Mouse (Mus musculus) MEL-GATA-1-ER (cell line): Measurements from ENCODE around the gene Chst10.

Experiments
- DNase-seq: peaks from one replicate; pipeline ENCODE4 v3.0.0-alpha.2; 2012; ENCODE audit warnings: low read depth; ENCODE audit errors: extremely low read depth

The Chst10 gene

DNA sequence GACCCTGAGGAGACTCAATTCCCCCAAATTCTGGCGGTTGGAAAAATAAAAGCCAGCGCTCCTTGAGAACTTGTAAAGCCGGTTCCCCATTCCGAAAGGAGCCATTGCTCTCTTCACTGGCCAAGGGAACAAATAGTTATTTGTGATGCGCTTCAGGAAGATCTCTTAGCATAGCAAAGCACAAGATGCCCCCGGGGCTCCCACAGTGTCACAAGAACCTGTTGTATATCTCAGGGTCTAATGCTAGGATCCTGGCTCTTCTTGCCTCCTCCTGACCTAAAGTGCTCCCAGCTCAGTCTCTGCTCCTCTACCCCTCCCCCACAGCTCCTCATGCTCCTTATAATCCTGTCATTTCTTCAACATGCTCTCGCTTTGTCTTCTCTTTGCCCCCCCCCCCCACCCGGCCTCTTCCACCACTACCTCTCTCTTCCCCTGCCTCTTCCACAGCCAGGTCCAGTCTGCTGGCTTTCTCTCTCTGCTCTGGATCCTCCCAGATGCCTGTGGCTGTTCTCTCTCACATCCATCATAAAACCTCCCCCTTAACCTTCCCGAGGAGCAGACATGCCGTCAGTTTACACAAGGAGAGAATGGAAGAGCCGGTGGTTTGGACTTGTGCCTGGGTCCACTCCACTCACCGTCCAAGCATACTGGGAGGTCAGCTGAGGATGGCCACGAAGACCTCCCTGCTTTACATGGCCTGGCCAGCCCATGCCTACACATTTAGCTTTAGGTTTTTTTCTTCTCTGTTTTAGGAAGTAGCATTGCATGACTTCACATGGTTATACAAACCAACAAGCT lies 28.4 kb downstream of the Chst10 start:
- no peak for DNase-seq

DNA sequence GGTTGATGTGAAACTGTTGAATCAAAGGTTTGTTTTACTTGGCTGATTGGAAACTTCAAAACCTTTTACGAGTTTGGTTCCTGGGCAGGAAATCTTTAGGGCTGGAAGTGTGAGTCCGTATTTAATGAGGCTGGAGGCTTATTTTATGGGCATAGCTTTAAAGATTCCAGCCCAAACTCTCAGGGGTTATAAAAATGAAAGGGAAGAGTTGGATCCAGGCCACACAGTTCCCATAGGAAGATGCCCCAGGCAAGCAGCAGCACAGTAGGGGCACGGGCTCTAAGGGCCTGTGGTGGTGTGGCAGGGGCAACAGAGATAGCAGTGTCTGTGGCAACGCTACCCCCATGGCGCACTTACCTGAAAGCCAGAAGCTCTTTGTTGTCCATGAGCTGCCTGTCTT lies 31.7 kb downstream of the Chst10 start:
- no peak for DNase-seq

DNA sequence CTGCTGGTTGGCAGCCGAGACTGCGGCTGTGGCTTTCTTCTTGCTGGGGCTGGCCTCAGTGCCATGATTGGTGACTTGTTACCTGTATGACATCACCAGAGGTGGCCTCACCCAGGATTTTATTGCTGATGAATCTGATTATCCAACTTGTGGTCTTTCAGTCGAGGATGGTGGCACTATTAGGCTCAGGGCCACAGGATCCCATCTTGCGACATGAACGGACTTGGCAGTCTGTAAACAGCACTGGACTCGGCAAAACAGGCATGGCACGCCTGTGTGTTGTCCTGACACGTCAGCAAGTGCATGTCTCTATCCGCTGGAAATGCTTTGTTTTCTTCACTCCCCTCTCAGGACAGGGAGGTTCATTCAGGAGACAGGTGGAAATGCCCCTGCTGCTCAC lies 33.6 kb downstream of the Chst10 start:
- no peak for DNase-seq

DNA sequence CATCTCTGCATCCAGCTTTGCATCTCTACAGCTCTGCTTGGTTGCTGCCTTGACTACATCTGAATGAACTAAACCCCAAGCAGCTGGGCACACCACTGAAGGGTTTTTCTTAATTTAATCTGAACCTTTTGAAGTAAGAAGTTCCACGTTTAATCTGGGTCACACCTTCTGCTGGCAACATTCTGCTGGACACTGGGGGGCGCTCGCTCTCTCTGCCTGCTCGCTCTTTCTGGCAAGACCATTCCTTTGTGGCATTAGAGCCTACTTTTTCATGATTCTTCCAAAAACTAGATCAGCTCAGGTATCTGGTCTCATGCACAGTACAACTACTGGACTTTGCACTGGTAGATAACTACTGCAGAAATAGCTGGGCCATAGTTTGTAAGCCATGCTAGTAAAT lies 35.7 kb downstream of the Chst10 start:
- no peak for DNase-seq

DNA sequence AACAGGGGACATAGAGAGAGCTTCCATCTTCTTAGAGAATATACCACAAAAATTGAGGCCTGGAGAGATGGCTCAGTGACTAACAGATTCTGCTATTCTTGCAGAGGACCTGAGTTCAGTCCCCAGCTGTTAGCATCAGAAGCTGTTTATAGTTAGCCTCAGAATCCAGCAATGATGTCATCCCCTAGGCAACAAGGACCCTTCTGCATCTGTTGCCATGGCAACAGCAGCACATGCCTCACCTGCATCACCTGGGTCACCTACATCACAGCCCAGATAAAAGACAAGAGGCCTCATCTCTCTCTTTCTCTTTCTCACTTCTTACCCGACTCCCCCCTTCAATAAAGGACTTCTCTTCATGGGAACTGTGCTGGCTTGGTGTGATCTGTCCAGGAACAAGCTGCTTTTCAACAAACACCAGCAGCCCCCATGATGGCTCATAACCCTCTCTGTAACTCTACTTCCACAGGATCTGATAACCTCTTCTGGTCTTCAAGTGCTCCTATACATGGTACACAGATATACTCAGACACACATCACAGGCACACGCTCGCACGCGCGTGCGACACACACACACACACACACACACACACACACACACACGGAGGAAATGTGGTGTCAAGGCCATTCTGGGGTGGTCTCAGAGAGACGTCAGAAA lies 37.0 kb downstream of the Chst10 start:
- DNase-seq: no peak

DNA sequence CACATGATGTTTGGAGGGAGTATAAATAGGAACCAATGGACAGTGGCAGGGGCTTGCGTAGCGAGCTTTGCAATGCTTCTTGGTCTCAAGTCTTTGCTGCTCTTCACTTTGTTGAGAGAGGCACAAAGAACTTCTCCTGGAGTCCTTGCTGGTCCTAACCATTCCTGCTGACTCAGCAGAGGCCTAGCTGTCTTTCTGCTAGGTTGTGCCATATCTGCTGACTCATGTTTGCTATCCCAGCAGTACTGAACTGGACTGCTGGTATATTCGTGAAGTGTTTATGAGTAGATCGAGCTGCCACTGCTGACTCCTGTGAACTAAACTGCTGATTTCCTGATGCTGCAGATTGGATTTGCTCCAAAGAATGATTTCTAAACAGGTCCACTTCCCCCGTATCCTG lies 37.8 kb downstream of the Chst10 start:
- no peak for DNase-seq

DNA sequence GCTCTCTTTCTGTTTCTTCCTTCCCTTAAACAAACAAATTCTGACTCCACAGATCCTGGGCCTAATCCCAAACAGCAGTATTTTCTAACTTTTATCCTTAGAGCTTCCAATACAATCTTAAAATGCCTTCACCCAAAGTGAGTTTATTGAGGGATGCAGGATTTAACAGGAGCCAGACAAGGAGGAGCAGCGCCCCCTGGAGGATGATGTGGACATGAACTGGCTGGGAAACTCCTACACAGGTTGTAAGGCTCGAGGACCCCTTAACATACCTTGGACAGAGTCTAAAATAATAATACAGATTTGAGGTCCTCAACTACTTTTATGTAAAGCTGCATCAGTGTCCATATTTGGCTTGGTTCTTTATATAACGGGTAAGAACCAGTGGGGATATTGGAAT lies 41.8 kb downstream of the Chst10 start:
- DNase-seq: no peak

DNA sequence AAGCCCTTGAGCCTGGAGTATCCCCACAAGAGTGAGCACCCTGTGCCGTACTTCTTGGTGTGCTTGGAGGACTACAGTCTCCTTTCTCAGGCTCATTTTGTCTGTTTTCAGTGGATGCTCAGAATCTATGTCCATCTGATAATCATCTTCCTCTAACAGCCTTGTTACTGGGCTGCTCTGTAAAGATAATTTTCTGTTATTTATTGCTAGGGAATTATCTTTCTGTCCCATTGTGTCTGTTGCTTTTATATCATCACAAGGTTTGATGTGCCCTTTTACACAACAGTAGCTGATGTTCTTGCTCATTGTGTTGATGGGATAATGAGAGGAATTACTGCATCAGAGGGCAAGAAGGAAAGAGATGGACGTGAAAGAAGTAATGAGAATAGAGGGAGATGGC lies 45.7 kb downstream of the Chst10 start:
- DNase-seq: no peak

DNA sequence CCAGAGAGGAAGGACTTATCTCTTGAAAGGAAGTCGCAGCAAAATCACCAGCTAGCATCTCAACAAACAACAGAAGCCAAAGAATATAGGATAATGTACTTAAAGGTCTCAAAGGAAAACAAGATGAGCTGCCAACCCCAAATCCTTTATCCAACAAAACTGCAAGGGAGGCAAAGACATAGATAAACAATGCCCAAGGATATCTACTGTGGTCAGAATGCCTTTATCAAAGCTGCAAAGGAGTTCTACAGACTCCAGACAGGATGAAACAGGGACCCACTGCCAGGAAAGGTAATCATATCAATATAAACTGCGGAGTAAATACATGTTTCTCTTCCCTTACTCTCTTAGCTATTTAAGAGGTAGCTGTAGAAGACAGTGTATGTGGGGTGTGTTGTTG lies 47.3 kb downstream of the Chst10 start:
- DNase-seq: no peak

DNA sequence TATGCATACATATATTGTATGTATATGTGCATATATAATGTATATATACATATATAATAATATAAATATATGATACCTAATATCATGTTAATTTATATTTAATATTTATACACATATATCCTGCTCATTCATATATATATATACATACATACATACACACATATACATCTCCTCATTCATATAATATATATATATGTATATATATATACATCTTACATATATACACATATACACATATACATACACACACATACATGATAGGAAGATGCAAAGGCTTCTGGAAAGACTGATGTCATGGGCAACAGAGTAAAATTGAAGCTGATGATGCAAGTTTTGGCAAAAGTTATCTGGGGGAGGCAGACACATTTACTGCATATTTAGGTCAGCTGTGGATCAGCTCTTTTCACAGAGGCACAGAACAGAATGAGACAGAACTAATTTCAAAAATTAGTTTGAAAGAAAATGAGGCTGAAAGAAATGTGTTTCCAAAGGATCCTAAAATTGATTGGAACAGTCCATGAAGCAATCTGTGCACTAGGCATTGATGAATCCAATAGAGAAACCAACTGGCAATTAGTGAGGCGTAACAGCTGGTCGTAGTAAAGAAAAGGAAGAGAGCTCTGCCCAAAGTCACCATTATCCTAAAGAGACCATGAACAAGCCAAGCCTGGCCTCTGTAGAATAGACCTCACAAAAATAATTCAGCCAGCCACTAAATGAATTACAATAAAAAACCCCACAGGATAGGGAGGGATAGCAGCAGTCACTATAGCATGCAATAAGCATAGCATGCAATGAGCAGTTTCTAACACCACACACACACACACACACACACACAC lies 49.3 kb downstream of the Chst10 start:
- no peak for DNase-seq

DNA sequence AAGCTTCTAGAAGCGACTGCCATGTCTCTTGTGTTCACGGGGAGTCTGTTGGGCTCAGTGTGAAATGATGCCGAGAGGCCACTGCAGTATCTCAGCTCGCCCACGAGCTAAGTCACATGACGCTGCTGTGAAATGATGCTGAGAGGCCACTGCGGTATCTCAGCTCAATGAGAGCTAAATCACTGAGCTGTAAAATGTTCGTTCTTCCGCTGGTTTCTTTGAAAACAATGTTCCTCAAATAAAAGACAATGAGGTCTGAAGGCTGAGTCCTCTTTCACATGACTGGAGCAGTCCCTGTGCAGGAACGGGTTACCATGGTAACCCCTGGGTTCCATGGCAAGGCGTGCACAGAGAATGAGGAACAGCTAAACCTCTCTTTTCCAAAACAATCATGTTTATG lies 50.0 kb downstream of the Chst10 start:
- no peak for DNase-seq

DNA sequence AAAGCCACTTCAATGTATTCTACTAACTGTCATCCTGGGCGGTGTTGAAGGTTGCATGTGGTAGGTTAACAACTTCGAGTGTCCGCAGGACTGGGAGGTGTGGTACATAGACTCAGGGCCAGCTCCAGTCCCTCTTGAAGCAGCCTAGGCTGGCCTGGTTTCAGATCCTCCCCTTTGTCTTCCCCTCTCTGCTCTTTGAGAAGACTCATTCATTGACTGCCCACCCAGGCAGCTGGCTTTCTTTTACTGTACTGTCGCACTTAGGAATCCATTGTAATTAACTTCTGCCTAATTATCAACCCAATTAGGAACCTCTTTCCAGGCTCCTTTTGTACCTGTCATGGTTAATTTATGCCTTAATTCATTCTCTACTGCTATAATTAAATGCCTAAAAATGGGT lies 54.7 kb downstream of the Chst10 start:
- DNase-seq: no peak

DNA sequence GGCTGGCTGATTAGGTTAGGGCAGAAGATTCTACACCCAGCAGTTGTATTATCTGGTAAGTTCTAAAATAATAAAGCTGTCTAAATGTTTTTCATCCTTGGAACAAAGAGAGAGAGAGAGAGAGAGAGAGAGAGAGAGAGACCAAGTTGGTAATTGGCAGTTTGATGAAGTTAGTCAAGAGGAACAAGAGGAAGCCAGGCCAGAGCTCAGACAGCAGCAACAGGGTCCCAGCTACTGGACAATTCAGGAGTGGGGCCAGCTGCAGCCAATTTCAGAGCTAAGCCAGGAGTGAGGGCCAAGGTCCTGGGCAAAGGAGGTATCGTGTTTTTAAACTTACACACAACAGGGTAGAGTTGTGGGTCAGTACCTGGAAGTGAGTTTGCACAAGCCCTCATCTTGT lies 55.1 kb downstream of the Chst10 start:
- no peak for DNase-seq

DNA sequence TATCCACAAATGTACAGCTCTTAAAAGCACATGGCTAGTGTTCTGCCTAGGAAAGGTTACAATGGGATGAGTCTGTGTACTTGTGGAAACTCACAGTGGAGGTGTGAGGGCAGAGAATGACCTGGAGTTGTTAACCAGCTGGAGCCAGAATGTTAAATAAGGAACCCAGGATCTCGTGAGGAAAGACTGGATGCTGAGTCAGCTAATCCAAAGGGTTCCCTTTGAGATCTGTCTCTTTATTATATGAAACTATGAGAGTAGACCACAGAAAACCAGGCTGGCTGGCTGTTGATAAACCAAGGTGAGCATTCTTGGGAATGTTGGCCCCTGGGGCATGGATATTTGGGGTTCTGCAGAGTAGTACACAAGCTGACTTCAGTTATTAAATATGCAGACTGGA lies 58.0 kb downstream of the Chst10 start:
- no peak for DNase-seq

DNA sequence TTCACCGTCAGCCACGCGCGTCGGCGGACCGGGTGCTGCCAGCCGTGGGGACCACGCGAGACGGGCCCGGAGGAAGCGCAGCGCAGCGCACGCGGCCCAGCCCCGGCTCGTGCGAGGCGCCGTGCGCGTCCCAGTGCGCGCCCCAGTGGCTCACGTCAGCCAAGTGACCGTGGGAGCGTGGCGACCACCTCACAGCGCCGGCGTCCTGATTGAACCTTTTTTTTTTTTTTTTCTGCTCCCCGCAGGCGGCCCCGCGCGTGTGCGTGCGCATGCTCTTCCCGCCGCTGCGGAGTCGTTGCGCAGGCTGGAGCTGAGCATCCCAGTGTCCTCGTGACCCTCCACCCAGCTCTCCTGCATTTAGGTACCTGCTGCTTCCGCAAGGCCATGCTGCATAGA lies 61.5 kb downstream of the Chst10 start, which contains the start of gene Lonrf2:
Lonrf2 (minus strand) TSS at position 235 of the 396 bp plus-strand sequence.
- no peak for DNase-seq

DNA sequence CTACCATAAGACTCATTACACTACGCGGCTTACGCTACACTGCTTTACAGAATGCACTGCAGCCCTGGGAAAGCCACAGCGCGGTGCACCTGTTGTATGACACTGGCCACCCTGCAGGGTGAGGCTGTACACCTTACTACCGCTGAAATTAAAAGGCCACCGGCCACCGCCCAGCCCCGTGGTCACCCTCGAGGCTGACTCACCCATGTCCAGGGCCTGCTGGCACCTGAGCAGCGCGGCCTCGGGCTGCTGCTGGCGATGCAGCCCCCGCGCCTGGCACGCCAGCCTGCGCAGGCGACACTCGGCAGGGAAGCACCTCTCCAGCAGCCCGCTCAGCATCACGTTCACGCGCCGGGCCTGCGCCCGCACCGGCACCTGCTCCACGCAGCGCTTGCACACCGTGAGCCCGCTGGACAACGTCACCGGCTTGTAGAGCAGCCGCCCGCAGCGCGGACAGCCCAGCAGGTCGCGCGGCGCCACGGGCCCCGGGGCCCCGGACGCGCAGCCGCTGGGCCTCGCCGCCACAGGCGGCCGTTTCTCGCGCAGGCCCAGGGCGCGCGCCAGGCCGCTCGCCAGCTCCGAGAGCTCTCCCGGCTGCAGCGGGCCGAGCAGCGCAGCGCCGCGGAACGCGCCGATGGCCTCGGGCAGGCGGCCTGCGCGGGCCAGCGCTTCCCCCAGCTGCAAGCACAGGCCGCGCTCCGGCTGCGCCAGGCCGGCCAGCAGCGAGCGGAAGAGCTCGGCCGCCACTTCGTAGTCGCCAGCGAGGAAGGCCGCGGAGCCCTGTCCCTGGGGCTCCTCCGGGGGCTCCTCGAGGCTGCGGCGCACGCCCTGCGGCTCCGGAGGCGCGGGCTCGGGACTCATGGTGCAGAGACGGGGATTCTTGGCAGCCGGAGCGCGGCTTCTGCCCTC lies 62.1 kb downstream of the Chst10 start:
- no peak for DNase-seq

DNA sequence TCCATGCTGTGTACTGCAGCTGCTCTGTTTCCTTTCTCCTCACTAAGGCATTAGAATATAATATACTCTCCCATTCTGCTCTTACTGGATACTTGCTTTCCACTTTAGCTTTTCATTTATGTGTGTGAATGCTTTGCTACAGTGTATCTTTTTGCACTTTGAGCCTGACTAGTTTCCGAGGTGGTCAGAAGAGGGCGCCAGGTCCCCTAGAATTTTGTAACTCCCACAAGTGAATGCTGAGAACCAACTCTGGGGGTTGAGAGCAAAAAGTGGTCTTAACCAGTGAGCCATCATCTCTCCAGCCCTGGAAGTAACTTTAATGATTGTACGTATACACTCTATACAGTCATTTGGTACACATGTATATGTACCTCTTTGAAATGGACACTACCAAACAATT lies 63.1 kb downstream of the Chst10 start:
- no peak for DNase-seq

DNA sequence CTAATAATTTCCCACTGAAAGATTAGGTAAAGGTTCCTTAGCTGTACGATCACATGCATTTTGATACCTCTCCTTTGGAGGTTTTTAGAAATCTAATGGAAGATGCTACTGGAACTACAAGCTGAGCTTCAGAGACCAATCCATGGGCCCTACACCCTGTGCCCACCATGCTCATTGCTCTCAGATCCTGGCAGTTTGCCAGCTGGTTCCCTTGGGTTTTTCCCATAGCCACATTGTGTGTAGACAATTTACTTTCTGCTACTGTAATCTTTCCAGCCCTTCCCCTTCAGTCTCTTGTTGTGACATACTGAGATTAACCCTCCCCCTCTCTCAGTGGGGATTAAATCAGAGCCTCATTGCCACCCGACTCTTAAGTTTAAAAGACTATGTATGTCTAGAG lies 73.0 kb downstream of the Chst10 start:
- DNase-seq: no peak

DNA sequence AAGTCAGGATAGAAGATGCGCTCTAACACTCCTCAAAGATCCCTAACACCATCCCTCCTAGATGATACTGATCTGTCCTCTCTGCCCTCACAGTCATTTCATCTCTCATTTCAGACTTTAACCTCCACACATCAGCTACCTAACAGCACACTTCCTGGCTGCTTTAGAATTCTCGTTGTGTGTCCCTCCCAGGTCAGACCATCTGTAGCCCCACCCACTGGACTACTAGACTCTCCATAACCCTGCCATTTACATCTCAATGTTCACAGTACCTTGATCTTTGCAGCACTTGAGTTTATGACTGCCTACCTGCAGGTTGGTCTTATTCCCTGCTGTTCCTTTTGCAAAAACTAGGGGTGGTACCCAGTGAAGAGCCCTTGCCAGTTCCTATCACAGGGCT lies 74.1 kb downstream of the Chst10 start:
- DNase-seq: no peak

DNA sequence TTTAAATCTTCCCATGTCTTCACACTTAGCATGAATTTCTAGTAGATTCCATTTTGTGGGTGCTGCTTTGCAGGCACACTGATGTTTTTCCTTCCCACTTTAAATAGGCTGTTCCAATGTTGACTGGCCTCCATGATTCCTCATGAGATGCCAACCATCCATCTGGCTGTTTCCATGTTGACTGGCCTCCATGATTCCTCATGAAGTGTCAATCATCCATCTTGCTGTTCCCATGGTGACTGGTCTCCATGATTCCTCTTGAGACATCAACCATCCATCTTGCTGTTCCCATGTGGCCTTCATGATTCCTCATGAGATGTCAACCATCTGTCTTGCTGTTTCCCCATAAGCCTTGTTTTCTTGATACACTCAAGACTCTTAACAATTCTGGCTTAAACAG lies 78.3 kb downstream of the Chst10 start:
- no peak for DNase-seq

DNA sequence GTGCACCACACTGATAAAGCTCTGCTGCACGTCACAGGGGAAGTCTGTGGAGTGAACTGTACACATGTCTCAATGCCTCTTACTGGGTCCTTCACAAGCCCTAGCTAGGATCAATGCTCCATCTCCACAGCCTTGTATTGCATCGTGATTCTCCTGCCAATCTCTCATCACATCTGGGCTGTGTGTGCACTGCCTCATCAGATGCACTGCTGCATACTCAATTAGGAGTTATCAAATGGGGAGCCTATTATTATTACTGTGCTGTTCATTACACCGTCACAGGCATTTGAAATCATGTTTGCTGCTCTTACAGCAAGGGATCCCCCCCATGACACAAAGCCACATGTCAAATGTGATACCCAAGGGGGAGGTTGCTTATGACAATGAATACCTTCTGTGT lies 80.3 kb downstream of the Chst10 start:
- no peak for DNase-seq
